Mouse (Mus musculus) midbrain, embryonic 12.5 days (tissue): ENCODE results near the gene Tnfrsf14. TPM values are rescaled to one million over a fixed set of nuclear protein-coding genes. Genes with fewer than 3 reads are reported as not detected.
A peak's percentile ranks its signal among the peaks of the same experiment; 100 is the strongest.

Source experiments
- ATAC-seq: fragments of 200-750 bp; cut with Nextera tagmentation; 2 replicates; pipeline ENCODE4 v1.8.0; 2017; ENCODE audit warnings: low read depth, moderate TSS enrichment, moderate library complexity; ENCODE audit not compliant: low FRiP score
- H3K27ac ChIP-seq: fragments of 300-500 bp; sonication (generic); replicated peaks from 2 replicates; pipeline ENCODE4 v1.5.1; 2016; ENCODE audit warnings: mild to moderate bottlenecking
- H3K27me3 ChIP-seq: fragments of 300-500 bp; sonication (generic); 2 replicates; pipeline ENCODE4 v1.6.1; 2016; ENCODE audit warnings: mild to moderate bottlenecking
- H3K36me3 ChIP-seq: fragments of 300-500 bp; sonication (generic); 2 replicates; pipeline ENCODE4 v1.6.1; 2016
- H3K4me1 ChIP-seq: fragments of 300-500 bp; sonication (generic); 2 replicates; pipeline ENCODE4 v1.6.1; 2016
- H3K4me2 ChIP-seq: fragments of 300-500 bp; sonication (generic); replicated peaks from 2 replicates; pipeline ENCODE4 v1.6.1; 2016; ENCODE audit warnings: mild to moderate bottlenecking, moderate library complexity
- H3K4me3 ChIP-seq: fragments of 300-500 bp; sonication (generic); 2 replicates; pipeline ENCODE4 v1.5.1; 2016; ENCODE audit warnings: mild to moderate bottlenecking
- H3K9ac ChIP-seq: fragments of 300-500 bp; sonication (generic); replicated peaks from 2 replicates; pipeline ENCODE4 v1.6.1; 2016; ENCODE audit warnings: mild to moderate bottlenecking, moderate library complexity
- H3K9me3 ChIP-seq: fragments of 300-500 bp; sonication (generic); 2 replicates; pipeline ENCODE4 v1.6.1; 2016; ENCODE audit warnings: mild to moderate bottlenecking
- WGBS: fragments of 180-500 bp; shearing (Covaris S2); methylation state at CpG from one replicate; pipeline ENCODE4 v1.1.7; 2016; 5-methylcytosine and 5-hydroxymethylcytosine counted together
- polyA plus RNA-seq: library from polyadenylated mRNA; unstranded; fragments of >200 nt; fragmentation: Nextera tagmentation; extraction: Ambion mirVana; gene quantifications from 2 replicates; pipeline ENCODE4 v1.2.1, GENCODE M21; 2016

The Tnfrsf14 gene
- 0.78 and 1.0 TPM in 2 replicates for polyA plus RNA-seq

DNA sequence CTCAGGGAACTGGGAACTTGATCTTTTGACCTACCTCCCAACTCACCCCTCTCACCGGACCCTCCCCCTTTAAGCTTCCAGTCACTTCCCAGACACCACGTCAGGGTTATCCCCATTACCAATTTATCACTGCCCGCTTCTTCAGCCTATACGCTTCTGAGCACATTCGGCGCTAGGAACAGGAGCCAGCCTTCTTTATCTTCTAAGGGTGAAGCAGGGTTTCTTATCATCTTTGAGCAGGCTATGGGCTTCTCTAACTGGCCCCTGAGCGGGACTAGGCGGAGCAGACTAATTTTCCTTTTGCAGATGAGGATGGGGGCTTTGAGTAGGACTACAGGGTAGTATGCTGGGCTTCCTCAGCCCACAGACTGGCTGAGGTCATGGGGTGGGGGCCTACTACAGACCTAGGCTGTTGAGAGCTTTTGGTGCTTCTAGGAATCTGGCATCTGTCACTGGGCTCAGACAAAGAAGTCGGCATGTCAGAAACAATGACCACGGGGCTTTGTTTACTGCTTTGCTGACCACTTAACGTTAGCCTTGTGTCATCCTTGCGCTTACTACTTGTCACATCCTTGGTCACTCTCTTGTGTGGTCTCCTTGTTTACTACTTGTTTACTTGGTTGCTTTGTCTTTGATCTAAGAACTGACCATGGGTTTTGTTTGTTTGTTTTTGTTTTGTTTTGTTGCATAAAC, at the start of gene Tnfrsf14:
Gene Tnfrsf14 (minus strand): TSS at position 169 of the 693 bp plus-strand sequence.
- no peak within 1 kb of the TSS; the same call in 1 of the 2 replicates for H3K27ac ChIP-seq
- no peak within 1 kb of the TSS for H3K4me3 ChIP-seq
- no peak within 1 kb of the TSS; the same call in 1 of the 2 replicates for H3K9ac ChIP-seq
- H3K36me3 ChIP-seq, result no peaks in the 10 kb centered on the region
- no peak within 1 kb of the TSS for H3K4me2 ChIP-seq
- 60% methylated on average over 12 of the region's 12 CpGs for WGBS
- peaks cover 4% of the 10 kb centered on the region; the same call in 1 of the 2 replicates for H3K4me1 ChIP-seq
- no peaks in the 10 kb centered on the region for H3K9me3 ChIP-seq
- ATAC-seq, result no peak
- no peaks in the 10 kb centered on the region for H3K27me3 ChIP-seq

DNA sequence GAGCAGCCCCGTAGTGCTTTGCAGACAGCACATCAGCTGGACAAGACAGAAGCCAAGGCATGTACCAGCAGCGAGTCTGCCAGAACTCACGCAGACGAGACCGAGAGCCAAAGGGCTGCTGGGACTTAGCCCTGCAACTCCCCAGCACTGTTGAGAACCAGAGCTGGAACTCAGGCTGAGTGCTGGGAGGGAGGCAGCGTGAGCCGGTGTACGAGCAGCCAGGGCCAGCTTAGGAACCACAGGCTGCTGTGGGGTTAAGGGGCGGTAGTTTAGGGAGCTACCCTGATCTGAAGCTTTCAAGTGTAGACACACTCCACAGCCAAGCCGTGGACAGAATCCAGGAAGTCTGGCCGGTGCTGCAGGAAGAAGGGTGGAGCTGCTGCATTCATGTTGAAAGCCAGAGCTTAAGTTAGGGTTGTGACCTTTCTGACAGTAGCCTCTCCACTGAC, 45.8 kb upstream of the Tnfrsf14 start:
- H3K36me3 ChIP-seq, result peaks cover 100% of the 10 kb centered on the region
- H3K9me3 ChIP-seq, result no peaks in the 10 kb centered on the region
- no peak for ATAC-seq
- no peak overlapping the region for H3K27ac ChIP-seq
- no peaks in the 10 kb centered on the region for H3K4me1 ChIP-seq
- H3K4me3 ChIP-seq, result no peak overlapping the region
- H3K27me3 ChIP-seq, result no peaks in the 10 kb centered on the region
- WGBS, result 90% methylated on average over 11 of the region's 11 CpGs
- no peak overlapping the region for H3K4me2 ChIP-seq
- no peak overlapping the region for H3K9ac ChIP-seq

GRCm38 (mm10) chr4:154972546-154972945, 44.2 kb upstream of the Tnfrsf14 start:
- Histone ChIP-seq H3K4me2 (no peak overlapping the region), H3K36me3 (peaks cover 87% of the 10 kb centered on the region), H3K4me3 (no peak overlapping the region), H3K27me3 (no peaks in the 10 kb centered on the region), H3K9ac (no peak overlapping the region), H3K27ac (no peak overlapping the region), H3K4me1 (no peaks in the 10 kb centered on the region), H3K9me3 (no peaks in the 10 kb centered on the region)
- ATAC-seq, result no peak
- WGBS, result 97% methylated on average over 12 of the region's 12 CpGs

GRCm38 (mm10) chr4:154967173-154967572, 38.8 kb upstream of the Tnfrsf14 start:
- Histone ChIP-seq H3K27ac (no peak overlapping the region), H3K9me3 (no peaks in the 10 kb centered on the region), H3K36me3 (peaks cover 33% of the 10 kb centered on the region), H3K4me1 (peaks cover 36% of the 10 kb centered on the region), H3K4me3 (no peak overlapping the region), H3K27me3 (0 out of 2 replicates have a peak, but pooled peaks cover 4% of the 10 kb centered on the region), H3K9ac (no peak overlapping the region), H3K4me2 (no peak overlapping the region)
- 68% methylated on average over 5 of the region's 5 CpGs for WGBS
- ATAC-seq, result no peak

- Histone ChIP-seq H3K27me3 (0 out of 2 replicates have a peak, but pooled peaks cover 4% of the 10 kb centered on the region), H3K9ac (peak overlapping the region; percentile 91), H3K36me3 (peaks cover 29% of the 10 kb centered on the region), H3K27ac (peak overlapping the region; percentile 99; the same call in 1 of the 2 replicates), H3K4me3 (peak overlapping the region; percentile 67), H3K4me1 (peaks cover 45% of the 10 kb centered on the region), H3K4me2 (peak overlapping the region; percentile 66), H3K9me3 (no peaks in the 10 kb centered on the region)
- 66% methylated on average over 3 of the region's 3 CpGs for WGBS
- no peak for ATAC-seq
Measured at GRCm38 (mm10) chr4:154965856-154966255, 37.5 kb upstream of the Tnfrsf14 start.

GRCm38 (mm10) chr4:154964581-154965235, 36.3 kb upstream of the Tnfrsf14 start:
- H3K4me3 ChIP-seq, result peak overlapping the region; percentile 67
- H3K9me3 ChIP-seq, result no peaks in the 10 kb centered on the region
- H3K9ac ChIP-seq, result peak overlapping the region; percentile 91
- peaks cover 14% of the 10 kb centered on the region; the same call in 1 of the 2 replicates for H3K27me3 ChIP-seq
- peaks cover 18% of the 10 kb centered on the region for H3K36me3 ChIP-seq
- H3K27ac ChIP-seq, result peak overlapping the region; percentile 99
- peaks cover 52% of the 10 kb centered on the region for H3K4me1 ChIP-seq
- H3K4me2 ChIP-seq, result peak overlapping the region; percentile 66
- under 1% methylated on average over 33 of the region's 36 CpGs for WGBS
- no peak for ATAC-seq

- H3K9me3 ChIP-seq, result no peaks in the 10 kb centered on the region
- under 1% methylated on average over 66 of the region's 66 CpGs for WGBS
- peaks cover 59% of the 10 kb centered on the region for H3K4me1 ChIP-seq
- H3K27me3 ChIP-seq, result peaks cover 21% of the 10 kb centered on the region; the same call in 1 of the 2 replicates
- H3K27ac ChIP-seq, result peak within 1 kb of the TSS; percentile 99
- H3K9ac ChIP-seq, result peak within 1 kb of the TSS; percentile 91
- peaks cover 11% of the 10 kb centered on the region for H3K36me3 ChIP-seq
- peak; percentile 77 for ATAC-seq
- H3K4me2 ChIP-seq, result peak within 1 kb of the TSS; percentile 66
- H3K4me3 ChIP-seq, result peak within 1 kb of the TSS; percentile 67
Measured at GRCm38 (mm10) chr4:154963901-154964580, 35.7 kb upstream of the Tnfrsf14 start, which contains the start of gene Pank4. Gene Pank4, plus strand, starts transcription at chr4:154964123.

- peak overlapping the region; percentile 91 for H3K9ac ChIP-seq
- peak overlapping the region; percentile 67 for H3K4me3 ChIP-seq
- H3K27ac ChIP-seq, result peak overlapping the region; percentile 99
- peak overlapping the region; percentile 66 for H3K4me2 ChIP-seq
- WGBS, result 9% methylated on average over 11 of the region's 11 CpGs
- H3K27me3 ChIP-seq, result peaks cover 28% of the 10 kb centered on the region; the same call in 1 of the 2 replicates
- peaks cover 66% of the 10 kb centered on the region for H3K4me1 ChIP-seq
- peaks cover 9% of the 10 kb centered on the region; the same call in 1 of the 2 replicates for H3K36me3 ChIP-seq
- no peaks in the 10 kb centered on the region for H3K9me3 ChIP-seq
- peak; percentile 1 for ATAC-seq
Measured at GRCm38 (mm10) chr4:154963190-154963836, 35.0 kb upstream of the Tnfrsf14 start.

DNA sequence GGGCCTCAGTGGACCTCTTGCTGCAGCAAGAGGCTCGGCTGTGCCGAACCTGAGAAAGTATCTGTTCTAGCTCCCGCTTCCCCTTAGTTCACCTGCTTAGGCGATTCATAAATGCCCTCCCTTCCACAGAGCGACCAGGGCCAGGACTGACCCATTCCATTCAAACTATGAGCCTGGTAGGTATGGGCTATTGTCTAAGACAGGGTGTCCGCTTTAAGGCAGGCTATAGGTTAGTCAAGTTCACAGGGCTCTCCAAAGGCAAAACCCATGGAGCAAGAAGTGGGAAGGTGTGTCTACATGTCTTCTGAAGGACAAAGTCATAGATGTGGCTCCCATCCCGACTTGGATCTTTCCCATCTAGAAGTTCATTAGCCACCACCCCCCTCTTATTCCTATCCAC, 34.3 kb upstream of the Tnfrsf14 start:
- 35% methylated on average over 7 of the region's 7 CpGs for WGBS
- Histone ChIP-seq H3K36me3 (peaks cover 9% of the 10 kb centered on the region; the same call in 1 of the 2 replicates), H3K4me1 (peaks cover 73% of the 10 kb centered on the region), H3K9me3 (no peaks in the 10 kb centered on the region), H3K4me2 (peak overlapping the region; percentile 66), H3K27ac (peak overlapping the region; percentile 99), H3K4me3 (peak overlapping the region; percentile 67), H3K27me3 (peaks cover 28% of the 10 kb centered on the region; the same call in 1 of the 2 replicates), H3K9ac (peak overlapping the region; percentile 91)
- ATAC-seq, result no peak

- Histone ChIP-seq H3K9me3 (no peaks in the 10 kb centered on the region), H3K27ac (peak overlapping the region; percentile 99), H3K4me1 (peaks cover 80% of the 10 kb centered on the region), H3K9ac (peak overlapping the region; percentile 91), H3K4me2 (peak overlapping the region; percentile 66), H3K36me3 (peaks cover 9% of the 10 kb centered on the region; the same call in 1 of the 2 replicates), H3K27me3 (peaks cover 30% of the 10 kb centered on the region), H3K4me3 (peak overlapping the region; percentile 67)
- WGBS, result 2% methylated on average over 13 of the region's 13 CpGs
- ATAC-seq, result no peak
Measured at GRCm38 (mm10) chr4:154961911-154962310, 33.5 kb upstream of the Tnfrsf14 start.

DNA sequence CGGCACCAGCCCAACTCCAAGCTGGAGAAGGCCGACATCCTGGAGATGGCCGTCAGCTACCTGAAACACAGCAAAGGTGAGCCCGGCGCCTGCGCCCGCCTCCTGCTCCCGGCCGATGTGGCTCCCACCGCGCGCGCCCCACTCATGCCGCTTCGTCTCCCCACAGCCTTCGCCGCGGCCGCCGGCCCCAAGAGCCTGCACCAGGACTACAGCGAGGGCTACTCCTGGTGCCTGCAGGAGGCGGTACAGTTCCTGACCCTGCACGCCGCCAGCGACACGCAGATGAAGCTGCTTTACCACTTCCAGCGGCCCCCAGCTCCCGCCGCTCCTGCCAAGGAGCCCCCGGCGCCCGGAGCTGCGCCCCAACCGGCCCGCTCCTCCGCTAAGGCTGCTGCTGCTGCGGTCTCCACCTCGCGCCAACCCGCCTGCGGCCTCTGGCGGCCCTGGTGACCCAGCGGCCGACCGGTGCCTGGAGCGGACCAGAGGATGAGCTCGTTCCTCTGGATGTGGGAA, 32.9 kb upstream of the Tnfrsf14 start:
- under 1% methylated on average over 47 of the region's 47 CpGs for WGBS
- H3K36me3 ChIP-seq, result peaks cover 9% of the 10 kb centered on the region; the same call in 1 of the 2 replicates
- no peak for ATAC-seq
- H3K9ac ChIP-seq, result peak overlapping the region; percentile 91
- peaks cover 34% of the 10 kb centered on the region for H3K27me3 ChIP-seq
- peak overlapping the region; percentile 99 for H3K27ac ChIP-seq
- peaks cover 79% of the 10 kb centered on the region for H3K4me1 ChIP-seq
- H3K9me3 ChIP-seq, result no peaks in the 10 kb centered on the region
- H3K4me2 ChIP-seq, result peak overlapping the region; percentile 66
- H3K4me3 ChIP-seq, result peak overlapping the region; percentile 67
